In genomic region chr6:38087242-38088026, GRCm38 (mm10) we compare ENCODE assay signal across 28 mouse cellular contexts. TPM values are rescaled to one million over a fixed set of nuclear protein-coding genes. Genes with fewer than 3 reads are reported as not detected.
"Had no signal": no experiment of that assay in that cellular context is flagged by ENCODE, and none has a peak within 500 bp of the region (broad histone marks: within the 10 kb centered on the region; RNA-seq: fewer than 3 reads in every experiment).

No protein-coding gene starts in this region.

- H3K4me1 ChIP-seq: limb, embryonic 12.5 days; megakaryocyte, embryonic 14.5 days; midbrain, embryonic 13.5 days; neural tube, embryonic 13.5 days had no signal

- H3K4me3 ChIP-seq: limb, embryonic 12.5 days; limb, embryonic 15.5 days; megakaryocyte, embryonic 14.5 days; midbrain, embryonic 10.5 days; midbrain, embryonic 13.5 days; myocyte; neural tube, embryonic 13.5 days had no signal

- H3K27me3 ChIP-seq: limb, embryonic 12.5 days; limb, embryonic 15.5 days; megakaryocyte, embryonic 14.5 days; midbrain, embryonic 13.5 days; neural tube, embryonic 13.5 days had no signal

- ATAC-seq: intestine, postnatal 0 days; liver, postnatal 0 days; lung, postnatal 0 days; midbrain, embryonic 13.5 days; midbrain, embryonic 16.5 days had no signal

- H3K9ac ChIP-seq: limb, embryonic 12.5 days; limb, embryonic 15.5 days; liver, embryonic 14.5 days; liver, postnatal 0 days; lung, embryonic 14.5 days; midbrain, embryonic 13.5 days; neural tube, embryonic 13.5 days had no signal

- H3K36me3 ChIP-seq: limb, embryonic 12.5 days; limb, embryonic 15.5 days; midbrain, embryonic 10.5 days; midbrain, embryonic 13.5 days; neural tube, embryonic 13.5 days had no signal

- DNase-seq: kidney, adult 2 months; kidney, postnatal 36 days; left cerebral cortex, postnatal 4 days; liver, postnatal 0 days; lung, embryonic 14.5 days; retina, postnatal 1 day; thymus, postnatal 36 days had no signal

- H3K9me3 ChIP-seq: limb, embryonic 12.5 days; limb, embryonic 15.5 days; midbrain, embryonic 10.5 days; midbrain, embryonic 13.5 days; neural tube, embryonic 13.5 days had no signal

- H3K27ac ChIP-seq: kidney, postnatal 0 days; limb, embryonic 12.5 days; limb, embryonic 15.5 days; liver, embryonic 14.5 days; midbrain, embryonic 10.5 days; midbrain, embryonic 13.5 days; neural tube, embryonic 13.5 days had no signal

- H3K4me2 ChIP-seq: limb, embryonic 12.5 days; limb, embryonic 15.5 days; liver, embryonic 11.5 days; lung, embryonic 14.5 days; midbrain, embryonic 13.5 days; neural tube, embryonic 13.5 days had no signal

RNA-seq across cellular contexts. Expression of gene Tmem213, which starts 21.6 kb away (rescaled TPM):
- total RNA-seq: layer of hippocampus, postnatal 14 days; left cerebral cortex, adult 8-10 months; left cerebral cortex, postnatal 14 days; left cerebral cortex, postnatal 4 days; monocyte, adult 5-6 weeks; neutrophil, adult 5-6 weeks had no signal
- polyA plus RNA-seq: intestine, postnatal 0 days; liver, embryonic 11.5 days; liver, embryonic 14.5 days; liver, postnatal 0 days; midbrain, embryonic 10.5 days; midbrain, embryonic 16.5 days; myocyte; neural tube, embryonic 13.5 days; small intestine, adult 2 months; spleen, adult 2 months; urinary bladder, adult 2 months had no signal

RNA-seq across cellular contexts. Expression of gene Atp6v0a4, which starts 37.0 kb away (rescaled TPM):
- total RNA-seq: monocyte, adult 5-6 weeks; neutrophil, adult 5-6 weeks had no signal
- polyA plus RNA-seq: limb, embryonic 12.5 days; midbrain, embryonic 10.5 days; small intestine, adult 2 months had no signal

RNA-seq across cellular contexts. Expression of gene Svopl, which starts 40.6 kb away (rescaled TPM):
- total RNA-seq: left cerebral cortex, postnatal 4 days; monocyte, adult 5-6 weeks; neutrophil, adult 5-6 weeks had no signal
- polyA plus RNA-seq: myocyte had no signal
